Mouse (Mus musculus) heart, adult 2 months (tissue): Measurements from ENCODE around the gene Tdrd1.

ENCODE experiments used
- CTCF ChIP-seq: fragments of 200-600 bp; IDR thresholded peaks from 2 replicates; pipeline ENCODE4 v1.8.1; 2022; ENCODE audit warnings: antibody characterized with exemption, mild to moderate bottlenecking, moderate library complexity
- POLR2A ChIP-seq: fragments of 200-500 bp; IDR thresholded peaks from 2 replicates; pipeline ENCODE4 v1.6.1; 2011; ENCODE audit warnings: mild to moderate bottlenecking, low read depth, low read length, control low read depth; ENCODE audit not compliant: insufficient read depth

DNA sequence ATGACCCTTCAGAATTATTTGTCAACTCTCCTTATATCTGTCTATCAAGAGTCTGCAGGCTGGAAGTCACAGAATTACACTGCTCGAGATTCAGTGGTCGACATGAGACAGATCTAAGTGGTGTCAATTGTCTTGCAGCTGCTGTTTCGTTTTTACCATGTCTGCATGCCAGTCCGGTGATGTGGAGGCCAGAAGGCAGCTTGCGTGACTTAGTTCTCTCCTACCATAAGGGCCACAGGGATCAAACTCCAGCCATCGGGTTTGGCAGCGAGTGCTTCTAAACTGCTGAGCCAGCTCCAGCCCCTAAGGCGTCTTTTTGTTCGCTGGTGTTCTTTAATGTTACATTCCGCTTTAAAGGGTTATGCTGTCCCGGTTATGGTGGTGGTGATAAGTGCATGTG is 2.3 kb downstream of the Tdrd1 start:
- TF ChIP-seq CTCF (no peak), POLR2A (no peak)
